Mouse (Mus musculus): ENCODE results near the gene Tbc1d2. TPM values are rescaled to one million over a fixed set of nuclear protein-coding genes. Genes with fewer than 3 reads are reported as not detected.

The Tbc1d2 gene
- total and polyA plus RNA-seq, 2 experiments from 2014 or later, result 1.0 to 3.2 TPM

DNA sequence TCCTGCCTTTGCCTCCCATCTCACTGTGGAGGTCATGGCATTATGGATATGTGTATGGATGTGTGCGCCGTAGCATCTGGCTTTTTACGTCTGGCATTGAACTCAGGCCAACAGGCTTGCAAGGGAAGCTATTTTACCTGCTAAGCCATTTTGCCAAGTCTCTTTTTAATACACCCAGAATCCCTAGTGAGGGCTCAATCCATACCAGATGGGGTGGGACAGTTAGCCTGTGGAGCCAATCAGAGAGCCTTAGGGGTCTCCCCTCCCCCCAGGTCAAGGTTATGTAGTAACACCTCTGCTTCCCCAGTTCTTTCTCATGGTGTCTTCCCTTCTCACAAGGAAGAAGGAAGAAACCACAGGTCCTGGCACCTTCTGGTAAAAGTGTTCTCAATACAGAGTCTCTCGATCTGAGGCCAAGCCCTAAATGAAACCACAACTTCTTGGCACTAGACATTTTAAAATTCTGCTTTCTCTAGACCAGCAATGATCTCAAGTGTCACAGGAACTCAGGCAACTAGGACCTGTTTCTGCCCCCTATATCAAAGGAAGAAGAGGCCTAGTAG, 84.5 kb downstream of the Tbc1d2 start:
- no peaks in the 10 kb centered on the region for H3K36me3 ChIP-seq (ENCODE audit: insufficient read depth, low read length)
- no peak overlapping the region for H3K4me3 ChIP-seq (ENCODE audit: low read length)
- no peak overlapping the region for H3K4me2 ChIP-seq (ENCODE audit: low read depth, low read length)
- no peak for ATAC-seq
- no peak overlapping the region for H3K9ac ChIP-seq (replicated peaks; ENCODE audit: low read length)
- no peak overlapping the region for H3K27ac ChIP-seq
- TF ChIP-seq CTCF (IDR thresholded peaks at IDR 0.05; ENCODE audit: low read depth), result no peak
- no peaks in the 10 kb centered on the region for H3K9me3 ChIP-seq (ENCODE audit: low read length)
- 71% methylated on average over 4 of the region's 4 CpGs for WGBS
- DNase-seq (ENCODE audit: low spot score), result no peak
- 0 out of 2 replicates have a peak, but pooled peaks cover 5% of the 10 kb centered on the region for H3K4me1 ChIP-seq (ENCODE audit: insufficient read depth, low read length)
- H3K27me3 ChIP-seq (ENCODE audit: insufficient read depth, low read length), result no peaks in the 10 kb centered on the region

DNA sequence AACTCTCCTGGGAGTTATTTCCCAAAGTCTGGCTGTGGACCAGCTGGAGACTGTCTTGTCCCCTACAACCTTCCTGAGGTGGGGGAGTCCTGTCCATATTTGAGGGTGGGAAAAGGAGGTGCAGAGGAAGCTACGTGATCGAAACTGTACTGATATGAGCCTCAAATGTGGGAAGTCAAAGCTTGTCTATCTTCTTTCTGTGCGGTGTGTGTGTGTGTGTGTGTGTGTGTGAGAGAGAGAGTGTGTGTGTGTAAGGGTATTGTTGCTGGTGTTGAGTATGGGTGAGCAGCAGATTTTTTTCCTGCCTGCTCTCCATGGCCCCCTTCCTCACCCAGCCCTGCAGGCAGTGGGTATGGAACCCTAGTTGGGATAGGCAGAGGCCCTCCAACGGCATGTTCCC, 85.8 kb downstream of the Tbc1d2 start:
- H3K4me1 ChIP-seq (ENCODE audit: insufficient read depth, low read length), result no peaks in the 10 kb centered on the region
- TF ChIP-seq CTCF (IDR thresholded peaks at IDR 0.05; ENCODE audit: low read depth), result no peak
- no peak overlapping the region for H3K4me3 ChIP-seq (ENCODE audit: low read length)
- no peaks in the 10 kb centered on the region for H3K36me3 ChIP-seq (ENCODE audit: insufficient read depth, low read length)
- no peak overlapping the region for H3K4me2 ChIP-seq (ENCODE audit: low read depth, low read length)
- H3K27ac ChIP-seq, result no peak overlapping the region
- no peak overlapping the region for H3K9ac ChIP-seq (replicated peaks; ENCODE audit: low read length)
- H3K27me3 ChIP-seq (ENCODE audit: insufficient read depth, low read length), result no peaks in the 10 kb centered on the region
- H3K9me3 ChIP-seq (ENCODE audit: low read length), result no peaks in the 10 kb centered on the region
- no peak for ATAC-seq
- no peak for DNase-seq (ENCODE audit: low spot score)
- 94% methylated on average over 4 of the region's 4 CpGs for WGBS

DNA sequence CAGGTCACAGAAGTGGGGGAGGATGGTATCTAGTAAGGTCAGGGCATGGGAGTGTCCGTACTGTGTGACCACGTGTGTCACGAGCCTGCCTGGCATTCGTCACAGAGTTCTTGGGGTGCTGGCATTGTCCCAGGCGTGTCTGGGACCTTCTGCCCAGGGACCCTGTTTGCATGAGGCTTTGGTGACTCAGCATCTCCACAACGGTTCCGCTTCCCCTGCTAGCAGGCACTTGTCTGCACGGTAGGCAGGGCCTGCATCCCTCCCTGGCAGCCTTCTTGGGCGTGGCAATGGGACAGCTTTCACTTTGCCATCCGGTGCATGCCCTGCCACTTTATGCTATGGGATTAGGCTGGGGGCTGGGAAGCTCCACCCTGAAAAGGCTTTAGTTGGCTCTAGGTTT, 86.2 kb downstream of the Tbc1d2 start:
- no peak overlapping the region for H3K4me2 ChIP-seq (ENCODE audit: low read depth, low read length)
- TF ChIP-seq CTCF (IDR thresholded peaks at IDR 0.05; ENCODE audit: low read depth), result no peak
- ATAC-seq (no peak), DNase-seq (ENCODE audit: low spot score) (peak; percentile 37)
- no peak overlapping the region for H3K27ac ChIP-seq
- no peaks in the 10 kb centered on the region for H3K4me1 ChIP-seq (ENCODE audit: insufficient read depth, low read length)
- no peaks in the 10 kb centered on the region for H3K27me3 ChIP-seq (ENCODE audit: insufficient read depth, low read length)
- WGBS, result 64% methylated on average over 10 of the region's 10 CpGs
- no peak overlapping the region for H3K4me3 ChIP-seq (ENCODE audit: low read length)
- H3K9me3 ChIP-seq (ENCODE audit: low read length), result no peaks in the 10 kb centered on the region
- no peaks in the 10 kb centered on the region for H3K36me3 ChIP-seq (ENCODE audit: insufficient read depth, low read length)
- no peak overlapping the region for H3K9ac ChIP-seq (replicated peaks; ENCODE audit: low read length)

DNA sequence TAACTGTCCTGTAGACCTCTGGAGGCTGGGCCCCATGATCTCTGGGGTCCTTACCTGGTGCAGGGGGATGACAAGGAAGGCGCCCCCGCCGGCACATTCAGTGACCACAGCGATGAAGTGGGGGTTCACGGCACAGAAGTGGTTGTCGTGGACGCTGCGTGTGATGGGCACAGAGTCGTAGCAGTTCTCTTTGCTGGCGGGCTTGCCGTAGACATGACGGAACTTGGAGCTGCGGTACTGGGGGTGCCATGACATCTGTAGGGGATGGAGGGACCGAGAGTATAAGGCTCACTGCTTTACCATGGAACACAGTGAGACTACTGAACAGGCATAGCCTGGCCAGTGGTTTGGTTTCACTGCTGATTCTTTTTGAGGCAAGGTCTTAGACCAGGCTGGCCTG, 87.2 kb downstream of the Tbc1d2 start:
- no peak for TF ChIP-seq CTCF (IDR thresholded peaks at IDR 0.05; ENCODE audit: low read depth)
- no peak for ATAC-seq
- DNase-seq (ENCODE audit: low spot score), result no peak
- Histone ChIP-seq H3K4me1 (ENCODE audit: insufficient read depth, low read length) (no peaks in the 10 kb centered on the region), H3K9ac (replicated peaks; ENCODE audit: low read length) (no peak overlapping the region), H3K4me2 (ENCODE audit: low read depth, low read length) (no peak overlapping the region), H3K9me3 (ENCODE audit: low read length) (no peaks in the 10 kb centered on the region), H3K27me3 (ENCODE audit: insufficient read depth, low read length) (no peaks in the 10 kb centered on the region), H3K4me3 (ENCODE audit: low read length) (no peak overlapping the region), H3K36me3 (ENCODE audit: insufficient read depth, low read length) (no peaks in the 10 kb centered on the region), H3K27ac (no peak overlapping the region)
- 96% methylated on average over 14 of the region's 14 CpGs for WGBS

DNA sequence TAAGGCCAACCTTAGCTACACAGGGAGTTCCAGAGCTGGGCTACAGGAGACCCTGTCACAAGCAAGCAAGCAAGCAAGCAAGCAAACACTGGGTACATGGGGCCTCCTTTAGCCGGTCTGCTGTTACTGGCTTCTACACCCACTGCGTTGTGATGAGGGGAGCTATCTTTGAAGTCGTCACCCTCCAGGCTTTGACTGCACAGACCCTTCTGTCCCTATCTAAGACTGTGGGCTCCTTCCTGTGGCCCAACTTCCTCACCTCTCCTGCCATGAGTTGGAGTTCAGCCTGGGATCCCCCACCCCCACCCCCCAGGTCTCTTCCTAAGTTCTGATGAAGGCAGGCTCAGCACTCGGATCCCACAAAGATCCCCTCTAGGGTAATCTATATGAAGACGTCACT, 88.0 kb downstream of the Tbc1d2 start:
- ATAC-seq, result no peak
- TF ChIP-seq CTCF (IDR thresholded peaks at IDR 0.05; ENCODE audit: low read depth), result no peak
- Histone ChIP-seq H3K9me3 (ENCODE audit: low read length) (no peaks in the 10 kb centered on the region), H3K4me2 (ENCODE audit: low read depth, low read length) (no peak overlapping the region), H3K27ac (no peak overlapping the region), H3K36me3 (ENCODE audit: insufficient read depth, low read length) (no peaks in the 10 kb centered on the region), H3K9ac (replicated peaks; ENCODE audit: low read length) (no peak overlapping the region), H3K4me1 (ENCODE audit: insufficient read depth, low read length) (no peaks in the 10 kb centered on the region), H3K27me3 (ENCODE audit: insufficient read depth, low read length) (no peaks in the 10 kb centered on the region), H3K4me3 (ENCODE audit: low read length) (no peak overlapping the region)
- 84% methylated on average over 5 of the region's 5 CpGs for WGBS
- DNase-seq (ENCODE audit: low spot score), result no peak

DNA sequence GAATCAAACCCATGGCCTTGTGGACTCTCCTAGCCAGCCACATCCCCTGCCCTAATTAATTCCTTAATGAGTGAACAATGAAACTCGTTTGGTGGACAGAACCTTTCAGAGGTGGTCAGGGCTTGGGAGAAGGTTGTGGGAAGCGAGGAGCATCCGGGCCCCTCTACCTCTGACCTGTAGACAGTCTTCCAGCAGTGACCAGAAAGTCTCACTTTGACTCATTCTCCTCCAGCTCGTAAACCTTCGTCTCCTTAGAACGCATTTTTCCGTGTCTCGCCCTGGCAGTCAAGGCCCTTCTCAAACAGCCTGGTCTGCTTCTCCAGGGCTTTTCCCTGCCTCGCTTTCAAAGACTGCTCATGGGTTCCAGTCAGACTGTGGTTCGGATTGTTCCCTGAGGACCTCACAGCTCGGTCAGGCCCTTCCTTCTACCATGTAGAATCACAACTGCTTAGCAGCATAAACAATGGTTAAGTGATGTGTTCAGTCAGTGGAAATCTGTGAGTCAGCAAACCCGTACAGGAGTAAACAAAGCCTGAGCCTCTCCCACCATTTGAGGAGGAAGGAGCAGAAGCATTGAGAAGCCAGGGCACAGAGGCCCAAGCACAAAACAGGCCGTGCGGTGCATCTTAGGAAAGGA, 89.8 kb downstream of the Tbc1d2 start:
- Histone ChIP-seq H3K4me3 (ENCODE audit: low read length) (no peak overlapping the region), H3K4me2 (ENCODE audit: low read depth, low read length) (no peak overlapping the region), H3K4me1 (ENCODE audit: insufficient read depth, low read length) (no peaks in the 10 kb centered on the region), H3K36me3 (ENCODE audit: insufficient read depth, low read length) (no peaks in the 10 kb centered on the region), H3K27ac (no peak overlapping the region), H3K27me3 (ENCODE audit: insufficient read depth, low read length) (no peaks in the 10 kb centered on the region), H3K9me3 (ENCODE audit: low read length) (no peaks in the 10 kb centered on the region), H3K9ac (replicated peaks; ENCODE audit: low read length) (no peak overlapping the region)
- WGBS, result 77% methylated on average over 14 of the region's 14 CpGs
- DNase-seq (ENCODE audit: low spot score), result no peak
- no peak for ATAC-seq
- no peak for TF ChIP-seq CTCF (IDR thresholded peaks at IDR 0.05; ENCODE audit: low read depth)

All from hindbrain, postnatal 0 days (tissue).